Mouse (Mus musculus) frontal cortex, postnatal 36 days (tissue): ENCODE measurements around the gene Teddm2.
A peak's percentile ranks its signal among the peaks of the same experiment; 100 is the strongest.

Source experiments
- DNase-seq, 2 experiments: peaks; one replicate each; pipeline ENCODE4 v3.0.0; 2022; ENCODE audit warnings: low spot score in 2 of 2

The Teddm2 gene

GRCm38 (mm10) chr1:153899731-153900380 lies at the start of gene Teddm2, which contains the start of gene Glul:
Gene Teddm2 (minus strand): TSS chr1:153900228.
Gene Glul (plus strand): TSS chr1:153899944.
- DNase-seq, result peak; percentile 92 to 94

- peak in 1 of 2 experiments; percentile 28 for DNase-seq
These were observed 47.8 kb upstream of the Teddm2 start for GRCm38 (mm10) chr1:153947837-153948236.

DNA sequence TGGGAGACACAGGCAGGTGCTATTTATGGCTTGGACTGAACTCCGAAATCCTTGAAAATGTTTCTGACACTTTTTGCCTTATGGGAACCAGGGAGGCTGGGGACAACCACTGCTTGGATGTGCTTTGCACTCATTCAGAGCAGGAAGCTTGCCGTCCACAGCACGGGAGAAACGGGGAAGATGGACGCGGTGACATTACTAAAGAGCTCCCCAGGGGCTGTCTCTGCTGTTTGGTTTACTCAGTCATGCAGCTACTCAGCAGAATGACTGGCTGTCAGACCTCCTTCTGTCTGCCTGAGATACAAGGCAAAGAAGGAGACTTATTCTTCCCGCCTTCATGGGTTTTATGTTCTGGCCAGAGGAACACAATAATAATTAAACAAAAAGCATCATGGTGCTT lies 46.9 kb upstream of the Teddm2 start:
- DNase-seq, result no peak

- DNase-seq, result no peak
These were observed 45.2 kb upstream of the Teddm2 start for GRCm38 (mm10) chr1:153945181-153945580.

- peak in 1 of 2 experiments; percentile 51 for DNase-seq
These were observed 41.0 kb upstream of the Teddm2 start for GRCm38 (mm10) chr1:153940986-153941385.

- DNase-seq, result no peak
These were observed 37.0 kb upstream of the Teddm2 start for GRCm38 (mm10) chr1:153937025-153937424.

DNA sequence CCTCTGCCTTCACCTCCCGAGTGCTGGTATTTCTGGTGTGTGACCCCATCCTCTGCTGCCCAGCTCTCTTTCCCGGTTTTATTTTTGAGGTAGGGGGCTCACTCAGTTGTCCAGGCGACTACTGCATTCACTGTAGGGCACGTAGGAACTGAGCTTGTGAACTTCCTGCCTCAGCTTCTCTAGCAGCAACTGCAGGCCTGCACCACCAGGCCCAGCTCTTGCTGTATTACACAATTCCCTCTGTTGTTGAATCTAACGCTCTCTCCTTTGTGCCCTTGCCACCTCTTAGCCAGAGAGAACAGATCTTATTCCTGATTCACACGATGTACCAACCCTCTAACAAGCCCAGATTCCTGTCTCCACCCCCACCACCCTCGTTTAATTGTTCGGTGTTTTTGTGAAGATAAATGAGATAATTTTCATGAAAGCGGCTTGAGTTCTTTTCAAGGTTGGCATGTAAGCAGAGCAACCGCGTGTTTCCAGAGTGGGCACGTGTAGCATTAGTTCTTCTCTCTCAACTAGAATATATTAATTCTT lies 35.9 kb upstream of the Teddm2 start:
- no peak for DNase-seq

- DNase-seq, result no peak
These were observed 33.7 kb upstream of the Teddm2 start for GRCm38 (mm10) chr1:153933772-153934171.

- DNase-seq, result no peak
These were observed 30.4 kb upstream of the Teddm2 start for GRCm38 (mm10) chr1:153930431-153930830.

DNA sequence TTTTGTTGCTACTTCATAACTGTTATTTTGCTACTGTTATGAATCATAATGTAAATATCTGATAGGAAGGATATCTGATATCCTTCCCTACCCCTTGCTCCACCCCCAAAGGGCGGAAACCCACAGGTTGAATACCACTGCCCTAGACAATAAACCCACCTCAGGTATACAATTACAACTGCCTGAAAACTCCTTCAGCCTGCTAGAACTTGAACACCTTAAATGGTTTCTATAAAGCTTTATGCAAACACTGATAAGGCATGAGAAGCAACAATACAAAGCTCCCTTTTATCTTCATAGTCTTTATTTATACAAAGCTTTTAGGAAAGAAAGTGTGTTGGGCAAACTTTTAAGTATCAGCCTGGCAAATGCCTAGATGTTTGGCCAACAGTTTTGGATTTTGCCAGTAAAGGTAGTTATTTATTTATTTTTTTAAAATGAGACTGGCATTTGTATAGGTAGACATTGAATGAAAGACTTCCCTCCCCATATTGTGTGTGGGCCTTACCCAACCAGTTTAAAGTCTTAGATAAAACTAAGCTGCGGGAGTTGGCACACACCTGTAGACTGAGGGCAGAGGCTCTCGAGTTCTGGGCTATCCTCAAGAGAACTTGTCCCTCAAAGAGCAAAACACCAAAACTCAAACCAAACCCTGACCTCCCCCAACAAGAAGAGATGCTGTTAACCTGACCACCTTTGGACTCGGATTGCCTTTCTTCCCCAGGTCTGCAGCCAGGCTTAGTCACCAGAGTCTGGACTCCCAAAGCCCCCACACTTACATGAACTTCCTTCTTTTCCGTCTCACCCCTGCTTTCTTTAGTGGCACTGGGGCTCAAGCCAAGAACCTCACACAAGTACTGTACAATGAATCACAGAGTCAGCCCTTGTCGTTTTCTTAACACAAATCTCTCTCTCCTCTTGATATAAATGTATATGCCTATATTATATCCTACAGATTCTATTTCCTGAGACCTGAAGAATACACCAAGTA lies 24.7 kb upstream of the Teddm2 start:
- no peak for DNase-seq

- DNase-seq, result no peak
These were observed 22.6 kb upstream of the Teddm2 start for GRCm38 (mm10) chr1:153922571-153923021.

DNA sequence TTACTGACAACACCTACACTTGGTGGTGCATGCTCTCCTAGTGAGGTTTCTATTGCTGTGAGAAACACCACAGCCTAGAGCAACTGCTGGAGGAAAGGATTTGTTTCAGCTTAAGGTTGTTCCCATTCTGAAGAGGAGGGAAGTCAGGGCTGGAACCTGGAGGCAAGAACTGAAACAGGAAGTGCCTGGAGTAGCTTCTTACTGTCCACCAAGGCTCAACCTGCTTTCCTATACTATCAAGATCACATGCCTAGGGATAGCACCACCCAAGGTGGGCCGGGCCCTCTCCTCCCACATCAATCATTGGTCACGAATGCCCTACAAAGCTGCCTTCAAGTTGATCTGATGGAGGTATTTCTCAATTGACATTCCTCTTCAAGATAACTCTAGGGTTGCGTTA lies 21.6 kb upstream of the Teddm2 start:
- no peak for DNase-seq

- no peak for DNase-seq
These were observed 18.6 kb upstream of the Teddm2 start for GRCm38 (mm10) chr1:153918521-153919206.

GRCm38 (mm10) chr1:153913869-153914268 lies 13.8 kb upstream of the Teddm2 start:
- no peak for DNase-seq

DNA sequence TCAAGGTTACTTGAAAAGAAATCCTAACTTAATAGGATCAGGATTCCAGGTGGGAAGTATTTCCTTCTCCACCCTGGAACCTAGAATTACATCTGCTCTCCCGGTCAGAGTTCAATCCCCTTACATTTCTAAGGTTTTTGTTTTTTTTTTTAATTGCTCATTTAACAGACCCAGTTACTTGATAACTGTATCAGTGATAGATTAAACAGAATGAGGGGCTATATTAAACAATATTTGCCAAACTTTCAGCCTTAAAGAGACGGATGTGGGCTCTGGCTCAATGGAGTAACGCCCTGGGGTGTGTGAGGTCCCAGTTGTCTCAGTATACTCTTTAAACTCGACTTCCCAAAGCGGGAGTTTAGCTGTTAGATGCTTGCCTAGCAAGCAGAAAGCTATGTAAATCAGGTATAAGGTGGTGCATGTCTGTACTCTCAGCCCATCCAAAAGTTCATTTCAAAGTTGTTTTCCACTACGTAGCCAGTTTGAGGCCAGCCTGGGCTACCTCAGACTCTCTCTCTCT lies 11.3 kb upstream of the Teddm2 start:
- DNase-seq, result no peak

- DNase-seq, result no peak
These were observed 10.4 kb upstream of the Teddm2 start for GRCm38 (mm10) chr1:153910423-153910822.

- DNase-seq, result no peak
These were observed 9.9 kb upstream of the Teddm2 start for GRCm38 (mm10) chr1:153909963-153910291.

DNA sequence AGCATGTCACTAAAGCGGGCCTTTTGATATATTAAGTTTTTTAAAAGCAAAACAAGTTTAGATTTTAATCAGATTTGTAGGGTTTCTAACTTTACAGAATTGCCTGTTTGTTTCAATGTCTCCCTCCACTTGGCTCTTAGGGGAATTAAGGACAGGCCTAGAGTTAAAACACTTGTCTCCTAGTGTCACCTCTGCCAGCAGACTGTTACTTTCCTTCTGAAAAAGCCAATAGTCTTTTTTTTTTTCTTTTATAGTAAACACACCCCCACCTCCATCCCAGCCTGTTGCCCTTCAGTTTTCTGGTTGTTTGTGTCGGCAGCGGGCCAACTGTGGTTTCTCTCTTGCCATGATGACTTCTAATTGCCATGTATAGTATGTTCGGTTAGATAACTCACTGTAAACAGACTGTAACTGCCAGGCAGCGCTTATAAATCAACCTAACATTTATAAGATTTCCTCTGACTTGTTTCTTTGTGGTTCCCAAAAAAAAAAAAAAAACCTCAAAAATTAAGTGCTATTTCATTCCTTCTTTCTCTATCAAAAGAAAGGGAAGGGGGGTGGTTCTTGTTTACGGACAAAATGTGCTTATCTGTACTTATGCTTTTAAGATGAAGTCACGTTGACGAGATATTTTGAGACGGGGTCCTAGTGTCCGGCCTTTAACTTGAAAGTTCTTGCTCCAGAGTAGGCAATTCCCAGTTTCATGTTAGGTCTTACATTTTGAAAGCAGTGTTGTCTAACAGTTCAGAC lies 9.4 kb upstream of the Teddm2 start:
- DNase-seq, result no peak

DNA sequence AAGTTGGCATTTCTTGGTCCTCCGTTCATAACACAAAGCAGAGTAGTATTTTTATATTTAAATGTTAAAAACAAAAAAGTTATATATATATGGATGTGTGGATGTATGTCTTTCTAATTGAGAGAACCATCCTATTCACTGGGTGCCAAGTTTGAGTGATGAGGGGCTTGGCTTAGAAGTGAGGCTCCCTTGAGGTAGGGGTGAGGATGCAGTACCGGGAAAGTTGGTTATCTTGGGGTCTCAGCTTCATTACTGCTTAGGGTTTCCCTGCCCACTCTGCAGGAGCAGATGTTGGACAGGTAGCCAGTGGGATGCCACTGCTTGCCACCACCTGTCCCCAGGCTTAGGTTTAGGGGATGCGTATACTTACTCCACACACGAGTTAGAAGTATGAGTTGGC lies 8.7 kb upstream of the Teddm2 start:
- no peak for DNase-seq

- DNase-seq, result no peak
These were observed 8.2 kb upstream of the Teddm2 start for GRCm38 (mm10) chr1:153908208-153908607.

DNA sequence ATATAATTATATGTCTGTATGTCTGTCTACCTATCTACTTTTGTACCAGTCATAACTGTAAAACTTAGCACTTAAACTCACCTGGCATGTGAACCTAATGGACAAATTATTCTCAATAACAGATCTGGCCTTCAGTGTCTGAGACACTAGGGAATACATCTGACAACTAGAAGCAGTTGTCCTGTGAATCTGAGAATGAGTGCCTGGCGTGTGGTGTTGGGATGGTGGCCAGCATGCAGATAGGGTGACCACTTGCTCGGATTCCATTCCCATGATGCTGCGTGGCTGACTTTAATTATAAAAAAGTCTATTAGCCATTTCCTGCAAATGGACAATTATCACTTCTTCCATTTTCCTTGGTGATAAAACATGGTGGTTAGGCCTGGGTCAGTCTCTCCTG lies 5.9 kb upstream of the Teddm2 start:
- no peak for DNase-seq
